Mouse (Mus musculus) lung, postnatal 0 days (tissue): ENCODE measurements at regions not wholly inside any gene's neighbourhood (a gene's known extent, or its start where the extent isn't known, plus 50 kb on each side); places are given as distances from the start of the nearest gene placed in this dataset.

Experiments used
- CTCF ChIP-seq: IDR thresholded peaks from 2 replicates; pipeline ENCODE4 v1.5.1; 2016; ENCODE audit warnings: antibody characterized with exemption, mild to moderate bottlenecking
- EP300 ChIP-seq: IDR thresholded peaks from 2 replicates; pipeline ENCODE4 v1.6.1; 2016; ENCODE audit warnings: antibody characterized with exemption, mild to moderate bottlenecking, control low read depth

DNA sequence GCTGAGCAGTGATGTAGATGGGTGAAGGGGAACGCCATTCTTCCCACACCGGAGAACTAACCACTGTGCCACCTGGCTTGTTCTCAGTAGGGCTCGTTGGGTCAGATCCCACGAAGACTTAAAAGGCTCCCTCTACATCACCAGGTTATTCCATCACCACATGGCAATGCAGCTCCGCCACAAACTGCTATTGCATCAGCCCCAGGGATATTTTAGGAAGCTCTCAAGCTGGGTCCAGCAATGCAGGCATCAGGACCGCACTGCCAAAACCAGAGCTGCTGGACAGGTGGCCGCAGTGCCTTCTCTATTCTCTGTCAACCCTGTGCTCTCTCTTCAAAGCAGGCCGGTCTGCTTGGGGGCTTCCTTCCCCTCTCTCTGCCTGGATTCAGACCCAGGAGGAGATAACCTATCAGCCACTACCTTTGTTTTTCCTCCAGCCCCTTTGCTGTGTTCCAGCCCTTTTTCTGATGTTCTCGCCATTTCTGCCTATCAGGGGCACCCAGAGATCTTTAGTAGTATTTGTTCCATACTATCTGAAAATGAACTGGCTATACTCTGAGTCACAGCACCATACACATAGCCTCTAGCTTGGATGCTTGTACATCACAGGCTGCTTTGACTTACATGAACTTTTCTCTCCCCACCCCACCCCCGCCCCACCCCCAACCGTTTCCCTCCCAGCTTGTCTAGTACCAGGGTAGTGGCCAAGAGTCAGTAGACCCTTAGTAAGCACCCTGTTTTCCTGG, 87.8 kb upstream of the Ssbp2 start:
- TF ChIP-seq CTCF (no peak), EP300 (no peak)
